Mouse (Mus musculus) bone marrow macrophage, adult 2 months (primary cell): ENCODE results near the gene Cuzd1. TPM values are rescaled to one million over a fixed set of nuclear protein-coding genes. Genes with fewer than 3 reads are reported as not detected.

Experiments
- H3K27ac ChIP-seq: 2 replicates; pipeline ENCODE4 v1.5.1; 2012; ENCODE audit warnings: low read depth, low read length; ENCODE audit not compliant: insufficient read depth
- H3K4me1 ChIP-seq: 2 replicates; pipeline ENCODE4 v1.6.1; 2012; ENCODE audit warnings: low read length; ENCODE audit not compliant: control insufficient read depth, insufficient read depth
- H3K4me3 ChIP-seq: 2 replicates; pipeline ENCODE4 v1.5.1; 2012; ENCODE audit warnings: mild to moderate bottlenecking, low read length, moderate library complexity; ENCODE audit not compliant: insufficient read depth
- CTCF ChIP-seq: IDR thresholded peaks from 2 replicates; pipeline ENCODE4 v1.5.1; 2012; ENCODE audit warnings: low read depth, mild to moderate bottlenecking, low read length, moderate library complexity
- POLR2A ChIP-seq: IDR thresholded peaks from 2 replicates; pipeline ENCODE4 v1.6.1; 2012; ENCODE audit warnings: mild to moderate bottlenecking, low read depth, low read length, borderline replicate concordance
- polyA plus RNA-seq: library from polyadenylated mRNA; stranded (reverse); fragments of >200 nt; gene quantifications from 2 replicates; pipeline ENCODE4 v1.2.4, GENCODE M21; 2012; ENCODE audit not compliant: missing spikeins, insufficient read depth, insufficient read length

Cuzd1 gene
- polyA plus RNA-seq, result not detected in 2 replicates

DNA sequence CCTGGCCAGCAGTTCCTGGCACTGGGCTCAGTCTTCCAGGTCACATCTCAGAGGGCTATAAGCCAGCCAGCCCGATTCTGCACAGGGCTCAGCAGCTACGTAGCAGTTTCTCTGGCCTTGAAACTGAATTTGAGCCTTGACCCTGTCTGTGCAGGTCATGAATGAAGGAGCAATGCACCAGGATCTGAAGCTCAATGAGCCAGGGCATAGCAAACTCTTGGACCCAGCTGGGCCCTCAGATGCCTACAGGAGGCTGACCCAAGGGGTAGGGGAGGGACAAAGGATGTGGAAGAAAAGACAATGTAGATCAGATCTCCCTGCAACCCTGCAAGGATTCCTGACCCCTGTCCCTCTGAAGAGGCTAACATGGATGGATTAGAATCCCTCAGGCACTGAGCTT, at the start of gene Cuzd1:
Gene Cuzd1, minus strand, starts transcription at position 101 of the 400 bp plus-strand sequence.
- H3K27ac ChIP-seq, result no peak within 1 kb of the TSS
- no peak within 1 kb of the TSS for H3K4me3 ChIP-seq
- no peaks in the 10 kb centered on the region for H3K4me1 ChIP-seq
- TF ChIP-seq POLR2A (no peak), CTCF (no peak)

DNA sequence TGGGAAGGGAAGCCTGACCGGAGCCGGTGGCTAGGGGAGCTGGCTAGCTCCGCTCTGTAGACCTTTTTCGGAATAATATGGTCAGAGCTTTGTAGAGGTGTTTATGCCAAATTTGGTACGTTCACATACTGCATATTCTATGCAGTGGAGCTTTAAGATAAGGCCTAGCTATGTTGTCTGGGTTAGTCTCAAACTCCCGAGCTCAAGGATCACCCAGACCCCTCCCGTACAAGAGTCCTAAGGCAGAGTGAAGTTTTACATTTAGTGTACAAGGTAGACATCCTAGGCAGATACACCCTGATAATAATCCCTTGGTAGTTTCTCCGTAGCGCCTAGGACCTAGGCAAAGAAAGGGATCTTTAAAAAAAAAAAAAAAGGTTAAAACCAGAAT, 49.4 kb upstream of the Cuzd1 start:
- TF ChIP-seq CTCF, result no peak
- no peak for TF ChIP-seq POLR2A
- 0 out of 2 replicates have a peak overlapping the region, but pooled peaks have one; percentile 68 for H3K27ac ChIP-seq

DNA sequence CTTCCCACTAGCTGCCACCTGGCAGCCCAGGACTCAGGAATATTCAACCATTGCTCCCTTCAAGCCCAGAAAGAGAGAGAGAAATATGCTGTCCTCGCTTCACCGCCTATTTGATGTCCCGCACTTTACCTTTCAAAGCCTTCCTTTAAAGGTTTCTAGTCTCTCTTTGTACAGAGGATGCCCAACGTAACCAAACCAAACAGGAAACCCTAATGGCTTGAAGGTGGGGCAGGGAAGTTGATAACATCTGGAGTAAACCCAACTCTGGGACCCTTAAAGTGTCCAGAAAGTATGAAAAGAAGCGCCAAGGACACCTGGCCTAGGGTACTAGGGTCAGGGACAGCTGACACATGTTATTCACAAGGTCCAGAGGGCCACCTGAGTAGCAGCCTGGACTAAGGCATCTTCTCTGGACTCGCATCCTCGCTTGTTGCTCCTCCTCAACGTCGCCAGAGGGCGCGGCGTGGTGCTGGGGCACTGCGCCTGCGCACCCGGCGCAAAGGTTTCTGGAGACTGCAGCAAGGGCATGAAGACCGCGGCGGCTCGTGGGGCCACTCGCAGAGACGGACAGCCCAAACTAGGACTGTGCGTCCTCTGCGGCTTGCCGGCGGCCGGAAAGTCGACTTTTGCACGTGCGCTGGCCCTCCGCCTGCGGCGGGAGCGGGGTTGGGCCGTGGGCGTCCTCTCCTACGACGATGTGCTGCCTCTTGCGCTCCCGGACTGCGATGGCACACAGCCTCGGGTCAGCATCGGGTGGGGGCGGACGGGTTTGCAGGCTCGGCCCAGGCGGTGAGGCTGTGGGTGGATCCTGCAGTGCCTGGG, 48.8 kb upstream of the Cuzd1 start, which contains the start of gene Pstk:
Gene Pstk, plus strand, starts transcription at position 494 of the 822 bp plus-strand sequence.
- Histone ChIP-seq H3K4me1 (peaks cover 11% of the 10 kb centered on the region), H3K4me3 (peak within 1 kb of the TSS; percentile 82), H3K27ac (peak within 1 kb of the TSS; percentile 68)
- TF ChIP-seq POLR2A (no peak), CTCF (peak; percentile 44; the same call in 1 of the 2 replicates)

More for the DNA sequence above, 49.4 kb upstream of the Cuzd1 start:
- H3K4me3 ChIP-seq, result peak overlapping the region; percentile 82
- peaks cover 11% of the 10 kb centered on the region for H3K4me1 ChIP-seq

DNA sequence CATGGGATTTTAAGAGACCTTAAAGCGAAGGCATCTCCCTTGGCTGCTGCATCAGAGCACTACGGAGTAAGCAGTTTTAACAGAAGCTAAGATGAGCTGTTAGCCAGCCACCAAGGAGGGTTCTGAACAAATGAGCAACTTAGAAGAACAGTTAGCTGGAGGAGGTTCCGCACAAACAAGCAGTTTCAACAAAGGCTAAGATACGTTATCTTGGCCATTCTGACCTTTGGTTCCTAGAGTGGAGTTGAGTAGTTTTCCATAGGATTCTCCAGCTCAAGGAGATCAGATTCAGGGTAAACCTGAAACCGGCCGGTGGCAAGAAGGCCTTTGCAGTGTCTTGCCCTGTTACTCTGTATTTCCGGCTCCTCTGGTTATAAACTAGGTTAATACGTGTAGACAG, 42.0 kb upstream of the Cuzd1 start:
- Histone ChIP-seq H3K4me3 (no peak overlapping the region), H3K4me1 (peaks cover 6% of the 10 kb centered on the region), H3K27ac (no peak overlapping the region)
- TF ChIP-seq CTCF (no peak), POLR2A (no peak)

DNA sequence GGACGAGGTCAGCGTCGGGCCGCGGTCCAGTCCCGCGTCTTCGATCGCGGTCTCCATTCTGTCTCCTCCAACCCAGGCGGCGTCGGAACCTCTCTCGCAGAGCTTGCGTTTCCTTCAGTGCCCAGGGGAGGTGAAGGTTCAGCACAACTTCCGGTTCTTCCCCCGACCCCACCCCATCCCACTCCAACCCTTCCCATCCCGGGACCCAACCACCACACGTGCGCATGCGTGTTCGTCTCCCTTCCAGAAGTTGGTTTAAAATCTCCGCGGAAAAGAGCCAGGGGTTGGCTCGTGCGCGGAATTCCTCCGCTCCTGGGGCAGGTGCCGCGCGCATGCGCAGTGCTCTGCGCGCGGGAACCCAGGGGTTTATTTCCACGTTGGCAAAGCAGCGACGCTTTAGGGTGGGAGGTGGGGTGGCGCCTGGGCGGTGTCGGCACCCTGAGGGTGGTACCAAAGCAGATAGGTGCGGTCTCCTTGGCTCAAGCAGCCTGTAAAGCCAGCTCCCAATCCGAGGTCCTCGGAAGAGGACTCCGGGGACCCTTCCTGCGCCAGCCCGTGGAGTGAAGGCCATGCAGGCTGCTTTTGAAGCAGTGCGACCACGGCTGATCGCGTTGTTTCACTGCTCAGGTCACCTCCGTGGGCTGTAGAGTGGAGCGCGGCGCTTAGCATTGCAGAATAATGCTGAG, 40.7 kb upstream of the Cuzd1 start, which contains the start of gene 2310057M21Rik:
Gene 2310057M21Rik, minus strand, starts transcription at position 145 of the 686 bp plus-strand sequence.
- TF ChIP-seq POLR2A (no peak), CTCF (no peak)
- H3K4me3 ChIP-seq, result peak within 1 kb of the TSS; percentile 100
- peak within 1 kb of the TSS; percentile 74 for H3K27ac ChIP-seq
- H3K4me1 ChIP-seq, result peaks cover 6% of the 10 kb centered on the region

DNA sequence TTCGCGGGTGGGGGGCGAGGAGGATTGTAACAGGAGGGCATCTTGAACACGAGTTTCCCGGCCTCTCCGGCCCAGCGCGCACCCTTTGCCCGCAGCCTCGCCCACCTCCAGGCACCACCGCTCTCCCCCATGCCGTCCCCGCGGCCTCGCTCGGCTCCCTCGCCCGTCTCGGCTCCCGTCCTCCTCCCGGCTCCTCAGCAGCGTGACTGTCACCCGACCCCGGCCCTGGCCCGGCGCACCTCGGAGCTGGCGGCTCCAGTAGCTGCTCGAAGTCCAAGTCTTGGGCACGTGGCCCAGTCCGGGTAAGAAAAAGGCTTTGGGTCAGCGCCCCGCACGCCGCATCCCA, 40.1 kb upstream of the Cuzd1 start:
- Histone ChIP-seq H3K4me3 (peak overlapping the region; percentile 100), H3K4me1 (peaks cover 6% of the 10 kb centered on the region), H3K27ac (peak overlapping the region; percentile 74)
- TF ChIP-seq POLR2A (no peak), CTCF (no peak)

DNA sequence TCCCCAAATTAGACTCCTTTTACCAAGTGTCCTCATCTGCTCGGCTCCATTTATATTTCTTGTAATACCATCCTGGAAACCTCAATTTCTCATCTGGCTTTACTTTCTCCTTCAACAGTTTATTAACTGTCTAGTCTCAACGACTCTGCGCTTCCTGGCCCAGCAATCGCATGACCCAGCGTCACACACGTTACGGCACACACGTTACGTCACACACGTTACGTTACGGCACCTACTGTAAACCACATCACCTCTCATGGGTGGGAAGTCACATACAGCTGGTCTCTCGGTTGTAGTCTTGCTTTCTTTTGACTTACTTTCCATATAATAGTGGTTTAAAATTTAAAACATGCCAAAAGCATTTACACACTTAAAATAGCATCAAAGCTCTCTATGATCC, 34.0 kb upstream of the Cuzd1 start:
- Histone ChIP-seq H3K27ac (no peak overlapping the region), H3K4me3 (no peak overlapping the region), H3K4me1 (0 out of 2 replicates have a peak, but pooled peaks cover 2% of the 10 kb centered on the region)
- TF ChIP-seq CTCF, result no peak
- no peak for TF ChIP-seq POLR2A

DNA sequence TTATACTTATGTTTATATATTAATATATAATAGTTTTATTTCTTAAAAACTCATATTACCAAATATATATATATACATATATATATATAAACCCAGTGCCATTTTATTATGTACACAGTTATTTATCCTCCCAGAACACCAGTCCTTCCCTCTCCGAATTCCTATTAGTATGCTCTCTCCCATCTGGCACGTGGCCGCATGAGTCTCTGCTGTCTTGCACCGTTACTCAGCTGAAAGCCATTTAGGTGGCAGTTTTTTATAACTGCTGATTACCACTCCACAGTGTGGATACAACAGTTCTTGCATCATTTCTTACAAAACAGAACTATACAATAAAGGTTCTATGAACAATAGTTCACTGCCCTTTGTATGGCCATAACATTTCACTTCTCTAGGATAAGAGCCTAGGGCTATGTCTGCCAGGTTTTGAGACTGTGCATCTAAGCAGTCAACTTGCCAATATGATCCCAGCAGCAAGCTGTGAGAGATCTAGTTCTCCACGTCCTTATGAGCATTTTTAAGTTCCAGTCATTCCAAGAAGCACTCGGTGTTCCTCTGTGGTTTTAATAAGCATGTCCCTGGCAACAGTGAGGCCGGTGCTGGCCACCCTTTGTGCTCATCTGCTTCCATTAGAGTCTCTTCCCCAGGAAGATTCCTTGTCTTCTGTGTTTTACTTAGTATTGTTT, 23.9 kb upstream of the Cuzd1 start:
- TF ChIP-seq CTCF, result no peak
- TF ChIP-seq POLR2A, result no peak

DNA sequence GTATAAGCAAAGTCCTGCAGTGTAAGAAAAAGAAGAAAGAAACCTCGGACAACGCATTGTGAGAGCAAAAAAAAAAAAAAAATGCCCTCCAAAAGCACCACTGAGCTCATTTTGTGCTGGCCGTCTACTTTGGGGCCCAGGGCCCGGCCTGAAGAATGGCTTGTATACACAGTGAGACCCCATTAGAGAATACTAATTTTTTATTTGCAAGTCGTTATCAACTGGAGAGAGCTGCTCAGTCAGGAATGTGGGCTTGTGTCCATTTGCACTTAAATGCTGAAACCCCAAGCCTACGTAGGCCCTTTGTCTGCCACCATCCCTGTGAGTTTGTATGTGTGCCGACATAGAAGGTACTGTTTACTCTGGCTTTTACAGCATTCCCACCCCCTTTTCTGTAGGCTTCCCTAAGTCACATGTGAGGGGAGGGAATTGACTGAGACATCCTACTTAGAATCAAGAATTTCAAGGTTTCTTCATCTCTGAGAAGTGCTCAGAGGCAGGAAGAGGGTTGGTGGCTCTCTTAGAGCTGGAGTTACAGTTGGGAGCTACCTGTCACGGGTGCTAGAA, 15.5 kb upstream of the Cuzd1 start:
- no peak for TF ChIP-seq POLR2A
- TF ChIP-seq CTCF, result no peak
- H3K4me3 ChIP-seq, result no peak overlapping the region

More for the DNA sequence above, 23.9 kb upstream of the Cuzd1 start:
- Histone ChIP-seq H3K4me1 (no peaks in the 10 kb centered on the region), H3K4me3 (no peak overlapping the region), H3K27ac (no peak overlapping the region)

More for the DNA sequence above, 15.5 kb upstream of the Cuzd1 start:
- H3K4me1 ChIP-seq, result peaks cover 5% of the 10 kb centered on the region; the same call in 1 of the 2 replicates
- no peak overlapping the region for H3K27ac ChIP-seq
